Mouse (Mus musculus) liver, embryonic 14.5 days (tissue): ENCODE data around the gene Klri2.

Experiments used
- CTCF ChIP-seq: IDR thresholded peaks from 2 replicates; pipeline ENCODE4 v1.5.1; 2016; ENCODE audit warnings: antibody characterized with exemption, low read depth, control low read depth
- EP300 ChIP-seq: IDR thresholded peaks from 2 replicates; pipeline ENCODE4 v1.6.1; 2016; ENCODE audit warnings: antibody characterized with exemption, low read depth

DNA sequence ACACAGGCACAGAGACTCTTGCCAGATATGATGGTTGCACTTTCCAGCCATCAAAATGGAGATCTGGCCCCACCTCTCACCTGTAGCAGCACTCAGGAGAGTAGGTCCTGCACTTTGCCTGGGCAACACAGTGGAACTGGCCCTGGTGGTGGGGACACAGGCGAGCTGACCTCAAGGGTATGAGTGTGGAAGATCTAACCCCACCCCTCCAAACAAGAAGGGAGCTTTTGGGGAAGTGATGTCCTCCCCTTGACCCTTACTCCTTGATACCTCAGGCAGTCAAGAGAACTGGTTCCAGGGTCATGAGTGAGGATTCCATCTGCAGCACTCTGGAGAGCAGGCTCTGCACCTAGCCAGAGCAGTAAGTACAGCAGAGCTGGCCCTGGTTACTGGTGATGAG, 18.9 kb downstream of the Klri2 start:
- no peak for TF ChIP-seq CTCF
- TF ChIP-seq EP300, result no peak
